Mouse (Mus musculus) stomach, embryonic 15.5 days (tissue): ENCODE measurements around the gene Maged2. TPM values are rescaled to one million over a fixed set of nuclear protein-coding genes. Genes with fewer than 3 reads are reported as not detected.

Experiments
- polyA plus RNA-seq: library from polyadenylated mRNA; unstranded; fragments of >200 nt; fragmentation: Nextera tagmentation; extraction: Ambion mirVana; gene quantifications from 2 replicates; pipeline ENCODE4 v1.2.1, GENCODE M21; 2015

Gene Maged2
- polyA plus RNA-seq, 1 experiment from 2014 or later, result 503 TPM

Other genes with a start within 250 kb of the Maged2 start
- 6.1 and 6.2 TPM in 2 replicates for gene Pfkfb1, start 226.1 kb downstream of the Maged2 start, polyA plus RNA-seq
- gene Apex2, start 224.5 kb downstream of the Maged2 start, polyA plus RNA-seq, result 14.9 and 18.8 TPM in 2 replicates
- 16.0 and 17.6 TPM in 2 replicates for gene Tro, start 156.8 kb downstream of the Maged2 start, polyA plus RNA-seq
- 26.8 and 29.4 TPM in 2 replicates for gene Gnl3l, start 203.0 kb upstream of the Maged2 start, polyA plus RNA-seq
- gene Fgd1, start 231.8 kb upstream of the Maged2 start, polyA plus RNA-seq, result 7.7 and 8.1 TPM in 2 replicates